Mouse (Mus musculus) kidney, adult 11 months (tissue): ENCODE results near the gene Cryaa.

Experiments
- DNase-seq: peaks from one replicate; pipeline ENCODE4 v3.0.0; 2022

Gene Cryaa

GRCm38 (mm10) chr17:31660661-31661250 lies 16.9 kb upstream of the Cryaa start:
- DNase-seq: peak; percentile 50

DNA sequence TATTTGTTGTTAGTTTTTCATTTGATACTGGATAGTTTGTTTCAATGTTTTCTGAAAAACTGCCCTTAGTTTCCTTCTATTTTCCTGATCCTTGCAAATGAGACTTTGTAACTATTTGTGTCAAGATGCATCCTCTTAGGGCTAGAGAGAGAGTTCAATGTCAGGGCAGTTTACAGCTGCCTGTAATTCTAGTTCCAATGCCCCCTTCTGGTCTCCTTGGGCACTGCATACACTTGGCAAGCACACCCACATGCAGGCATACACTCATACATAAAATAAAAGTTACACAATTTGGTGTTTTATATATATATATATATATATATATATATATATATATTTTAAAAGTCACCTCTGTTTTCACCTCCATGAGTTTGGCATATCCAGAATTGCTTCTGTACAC lies 14.8 kb upstream of the Cryaa start:
- DNase-seq: no peak

GRCm38 (mm10) chr17:31664760-31665159 lies 12.8 kb upstream of the Cryaa start:
- peak; percentile 86 for DNase-seq

- DNase-seq: no peak
Measured at GRCm38 (mm10) chr17:31668306-31668705, 9.3 kb upstream of the Cryaa start.

DNA sequence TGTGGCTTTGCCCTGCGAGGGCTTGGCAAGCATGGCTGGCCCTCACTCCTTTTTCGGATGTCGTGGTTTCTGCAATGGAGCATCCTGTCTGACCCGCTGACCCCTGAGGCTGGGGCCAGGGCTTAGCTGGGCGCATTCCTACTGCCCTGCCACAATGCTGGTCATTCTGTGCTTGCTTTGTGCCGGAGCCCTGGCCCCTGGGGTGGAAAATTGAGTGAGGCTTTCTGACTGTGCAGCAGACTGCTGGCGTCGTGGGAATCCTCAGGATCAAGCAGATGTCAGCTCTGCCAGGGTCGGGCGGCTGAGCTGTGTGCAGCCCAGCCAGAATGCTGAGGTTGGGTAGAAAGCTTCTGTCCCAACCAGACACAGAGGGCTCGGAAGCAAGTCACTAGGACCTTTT lies 7.4 kb upstream of the Cryaa start:
- no peak for DNase-seq

GRCm38 (mm10) chr17:31671698-31672097 lies 5.9 kb upstream of the Cryaa start:
- no peak for DNase-seq

DNA sequence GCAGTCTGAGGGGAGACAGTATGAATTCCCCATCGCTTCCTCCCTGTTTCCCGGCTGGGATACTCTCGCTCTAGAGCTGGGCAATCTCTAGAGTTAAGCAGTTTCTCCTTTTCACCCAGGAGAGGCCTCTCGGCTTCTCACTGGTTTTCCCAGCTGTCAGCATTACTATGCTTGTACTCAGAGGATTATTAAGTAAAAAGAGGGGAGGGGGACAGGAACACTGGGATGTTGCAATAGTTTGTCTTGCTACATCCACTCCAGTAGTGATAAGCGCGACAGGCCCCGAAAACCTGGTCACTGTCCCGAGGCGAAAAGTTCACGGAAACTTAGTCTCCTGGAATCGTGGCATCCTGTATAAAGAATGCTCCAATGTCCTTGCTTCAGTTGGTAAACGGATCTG lies 5.3 kb upstream of the Cryaa start:
- DNase-seq: no peak

DNA sequence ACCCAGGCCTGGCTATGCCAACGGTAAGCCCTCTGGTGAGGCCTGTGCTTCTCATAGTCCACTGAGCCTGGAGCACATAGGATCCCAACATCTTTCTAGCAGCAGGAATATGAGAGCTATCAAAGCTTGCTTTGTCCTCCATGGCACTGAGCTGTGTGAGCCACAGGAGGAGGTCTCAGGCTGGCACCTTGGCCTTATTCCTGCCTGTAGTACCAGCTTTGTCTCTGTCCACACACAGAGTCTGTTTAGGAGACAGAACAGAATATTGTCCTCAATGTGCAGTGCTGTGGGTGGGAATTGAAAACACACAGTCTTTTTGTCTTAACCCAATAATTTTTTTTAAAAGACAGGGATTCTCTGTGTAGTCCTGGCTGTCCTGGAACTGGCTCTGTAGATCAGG lies 3.2 kb upstream of the Cryaa start:
- no peak for DNase-seq

GRCm38 (mm10) chr17:31680450-31680849 lies 2.8 kb downstream of the Cryaa start:
- DNase-seq: no peak

DNA sequence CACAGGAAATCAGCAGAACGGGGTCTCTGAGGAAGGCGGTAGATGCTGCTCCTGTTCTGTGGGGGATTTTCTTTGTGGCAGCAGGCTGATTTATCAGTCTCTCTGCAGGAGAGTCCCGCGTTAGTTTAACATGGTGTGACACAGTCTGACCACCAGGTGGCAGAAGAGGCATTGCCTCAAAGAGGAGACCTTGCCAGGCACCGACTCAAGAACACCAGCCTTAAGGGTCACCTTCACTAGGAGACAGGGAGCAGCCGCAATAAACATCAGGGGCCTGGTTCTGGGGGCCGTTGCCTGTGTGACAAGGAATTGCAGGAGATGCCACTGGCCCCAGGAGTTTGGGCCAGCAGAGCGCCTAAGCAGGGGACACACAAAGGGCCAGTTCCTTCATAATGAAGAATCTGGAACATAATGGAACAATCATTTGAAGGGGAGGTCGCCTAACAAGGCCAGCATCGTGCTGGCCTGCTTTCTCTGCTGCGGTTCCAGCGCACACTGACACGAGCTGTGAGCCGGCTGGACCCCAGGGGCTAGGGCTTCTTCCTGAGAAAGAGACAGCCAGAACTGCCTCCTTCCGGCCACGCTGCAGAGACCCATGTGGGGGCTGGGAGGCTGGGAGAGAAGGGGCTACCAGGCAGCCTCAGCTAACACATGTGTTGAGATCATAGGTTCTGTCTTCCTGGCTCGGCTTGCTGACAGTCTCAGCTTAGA lies 8.1 kb downstream of the Cryaa start:
- DNase-seq: peak; percentile 84

GRCm38 (mm10) chr17:31686225-31686564 lies 8.6 kb downstream of the Cryaa start:
- peak; percentile 40 for DNase-seq

GRCm38 (mm10) chr17:31688112-31688511 lies 10.5 kb downstream of the Cryaa start:
- DNase-seq: peak; percentile 75

DNA sequence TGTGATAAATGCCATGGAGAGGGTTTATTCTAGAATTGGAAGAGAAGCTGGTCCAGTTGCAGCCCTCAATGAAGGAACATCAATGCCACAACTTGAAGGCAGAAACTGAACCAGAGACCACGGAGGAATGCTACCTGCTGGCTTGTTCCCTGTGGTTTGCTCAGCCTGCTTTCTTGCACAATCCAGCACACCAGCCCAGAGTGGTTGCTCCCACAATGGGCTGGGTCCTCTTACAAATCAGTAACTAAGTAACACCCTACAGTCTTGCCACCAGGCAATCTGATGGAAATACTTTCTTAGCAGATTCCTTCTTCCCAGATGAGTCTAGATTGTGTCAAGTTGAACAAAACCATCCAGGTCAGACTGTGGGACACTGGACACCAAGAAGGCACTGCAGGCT lies 12.0 kb downstream of the Cryaa start:
- DNase-seq: peak; percentile 39

DNA sequence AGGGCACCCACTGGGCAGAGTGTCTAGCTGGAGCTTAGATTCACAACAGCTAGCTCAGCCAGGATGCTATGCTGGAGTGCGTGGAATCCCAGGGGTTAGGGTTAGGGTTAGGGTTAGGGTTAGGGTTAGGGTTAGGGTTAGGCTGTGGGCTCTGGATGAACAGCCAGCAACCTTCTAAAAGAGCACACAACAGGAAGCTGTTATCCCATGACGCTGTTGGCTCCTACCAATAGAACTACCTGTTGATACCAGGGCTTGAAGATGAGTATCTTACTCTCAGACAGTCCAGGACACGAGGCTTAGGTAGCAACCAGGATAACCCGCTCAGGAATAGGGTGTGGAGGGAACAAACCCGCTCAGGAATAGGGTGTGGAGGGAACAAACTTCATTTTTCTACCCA lies 15.3 kb downstream of the Cryaa start:
- DNase-seq: no peak

GRCm38 (mm10) chr17:31693330-31694022 lies 15.9 kb downstream of the Cryaa start:
- DNase-seq: peak; percentile 62

DNA sequence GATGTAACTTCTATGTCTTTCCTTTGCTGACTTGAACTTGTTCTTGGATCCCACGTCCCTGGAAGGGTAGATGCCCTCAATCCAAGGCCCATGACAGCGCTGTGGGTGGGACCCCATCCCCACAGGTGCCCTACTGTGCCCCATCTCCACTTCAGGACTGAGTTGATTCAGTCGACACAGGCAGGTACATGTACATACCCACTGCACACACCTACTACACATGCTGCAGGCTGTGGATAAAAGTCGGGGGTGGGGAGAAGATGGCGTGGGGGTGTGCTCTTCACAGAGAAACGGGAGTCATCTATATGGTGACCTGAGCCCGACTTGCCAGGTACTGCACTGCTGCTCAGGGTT lies 16.4 kb downstream of the Cryaa start:
- DNase-seq: no peak

DNA sequence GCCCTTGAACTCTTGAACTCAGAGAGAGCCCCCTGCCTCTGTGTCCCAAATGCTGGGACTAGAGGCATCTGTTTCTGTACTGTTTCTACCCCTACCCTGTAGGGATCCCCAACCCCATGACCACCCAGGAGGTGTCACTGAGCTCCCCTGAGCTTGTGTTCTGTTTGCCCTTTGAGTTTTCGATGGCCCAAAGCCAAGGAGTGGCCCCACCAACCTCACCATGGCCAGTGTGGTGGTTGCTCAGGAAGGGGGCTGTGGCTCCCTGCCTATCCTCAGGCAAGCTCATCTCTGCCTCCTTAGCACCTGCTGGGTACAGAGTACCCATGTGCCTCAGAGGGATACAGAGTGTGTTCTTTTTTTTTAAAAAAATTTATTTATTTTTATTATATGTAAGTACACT lies 17.3 kb downstream of the Cryaa start:
- DNase-seq: no peak

- peak; percentile 79 for DNase-seq
Measured at GRCm38 (mm10) chr17:31695356-31695755, 17.7 kb downstream of the Cryaa start.

DNA sequence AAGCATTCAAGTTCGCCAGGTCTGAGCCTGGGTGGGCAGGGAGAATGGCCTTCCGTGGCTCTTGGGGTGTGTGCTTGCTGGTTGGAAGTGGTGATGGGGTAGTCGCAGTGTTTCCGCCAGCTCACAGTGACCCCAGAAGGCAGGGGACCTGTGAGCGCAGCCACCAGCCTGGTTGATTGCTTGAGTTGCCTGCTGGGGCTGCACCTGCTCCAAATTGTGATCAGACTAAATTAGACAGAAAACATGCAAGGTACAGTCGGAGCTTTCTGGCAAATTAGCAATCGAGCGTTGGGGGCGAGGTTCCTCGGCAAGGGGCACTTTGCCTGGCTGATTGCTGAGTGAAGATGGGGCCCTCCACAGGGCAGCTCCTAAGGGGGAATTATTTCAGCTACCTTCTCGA lies 20.7 kb downstream of the Cryaa start:
- DNase-seq: no peak

DNA sequence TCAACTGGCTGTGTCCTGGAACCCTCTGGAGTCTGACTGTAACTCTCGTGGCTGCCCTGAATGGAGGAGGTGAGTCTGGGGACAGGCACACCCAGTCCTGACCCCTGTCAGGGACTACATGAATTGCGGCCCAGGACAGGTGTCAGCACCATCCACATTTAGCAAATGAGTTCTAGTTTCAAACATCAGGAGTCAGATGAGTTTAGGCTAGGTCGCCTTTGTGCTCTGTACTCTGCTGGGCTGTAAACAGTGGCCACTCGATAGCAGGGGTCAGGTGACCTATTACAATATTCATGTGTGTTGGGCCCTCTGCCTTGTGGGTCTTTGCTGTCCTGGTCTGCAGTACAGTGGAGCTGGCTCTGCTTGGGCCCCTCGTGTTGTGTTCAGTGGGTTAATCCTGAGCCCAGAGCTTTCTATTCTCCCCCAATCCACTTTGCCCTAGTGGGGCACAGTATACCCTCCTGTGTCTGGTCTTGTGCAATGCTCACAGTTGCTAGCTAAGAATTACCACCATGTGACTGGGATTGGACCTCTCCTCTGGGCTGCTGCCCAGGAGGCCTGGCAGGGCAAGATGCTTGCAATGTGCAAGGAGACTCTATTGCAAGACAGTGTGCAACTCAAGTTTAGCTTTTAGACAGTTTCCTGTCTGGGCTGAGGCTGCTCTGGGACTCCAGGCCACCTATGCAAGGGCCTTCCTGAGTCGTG lies 25.8 kb downstream of the Cryaa start:
- peak; percentile 67 for DNase-seq

DNA sequence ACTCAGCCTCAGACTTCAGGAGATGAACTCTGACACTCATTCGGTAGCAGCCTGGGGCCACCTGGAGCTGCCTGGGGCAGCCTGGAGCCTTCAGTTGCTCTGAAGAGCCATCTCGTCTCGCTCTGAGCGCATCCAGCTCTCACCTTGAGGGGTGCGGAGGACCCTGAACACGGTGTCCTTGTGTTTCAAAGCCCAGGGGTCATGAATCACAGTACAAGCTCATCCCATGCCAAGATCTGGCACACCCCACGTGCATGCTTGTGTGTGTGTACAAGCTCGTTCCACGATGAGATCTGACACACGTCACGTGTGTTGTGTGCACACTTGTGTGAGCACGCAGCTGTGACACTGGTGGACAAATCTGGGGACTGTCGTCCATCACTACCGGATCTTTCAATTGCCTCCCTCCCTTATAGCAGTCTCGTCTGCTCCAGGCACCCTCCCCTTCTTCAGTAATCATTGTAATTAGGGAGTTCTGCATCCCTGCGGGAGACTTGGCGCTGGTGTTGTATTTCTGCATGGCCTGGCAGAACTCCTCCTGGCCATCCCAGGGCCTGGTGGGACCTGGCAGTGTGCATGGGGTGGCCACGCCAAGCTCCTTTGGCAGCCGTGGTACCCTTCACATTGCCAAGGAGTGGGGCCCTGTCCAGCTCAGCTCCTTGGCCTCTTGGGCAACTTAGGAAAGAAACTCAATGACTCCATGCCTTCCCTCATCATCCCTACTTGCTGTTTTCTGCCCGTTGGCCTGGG lies 27.8 kb downstream of the Cryaa start:
- no peak for DNase-seq

DNA sequence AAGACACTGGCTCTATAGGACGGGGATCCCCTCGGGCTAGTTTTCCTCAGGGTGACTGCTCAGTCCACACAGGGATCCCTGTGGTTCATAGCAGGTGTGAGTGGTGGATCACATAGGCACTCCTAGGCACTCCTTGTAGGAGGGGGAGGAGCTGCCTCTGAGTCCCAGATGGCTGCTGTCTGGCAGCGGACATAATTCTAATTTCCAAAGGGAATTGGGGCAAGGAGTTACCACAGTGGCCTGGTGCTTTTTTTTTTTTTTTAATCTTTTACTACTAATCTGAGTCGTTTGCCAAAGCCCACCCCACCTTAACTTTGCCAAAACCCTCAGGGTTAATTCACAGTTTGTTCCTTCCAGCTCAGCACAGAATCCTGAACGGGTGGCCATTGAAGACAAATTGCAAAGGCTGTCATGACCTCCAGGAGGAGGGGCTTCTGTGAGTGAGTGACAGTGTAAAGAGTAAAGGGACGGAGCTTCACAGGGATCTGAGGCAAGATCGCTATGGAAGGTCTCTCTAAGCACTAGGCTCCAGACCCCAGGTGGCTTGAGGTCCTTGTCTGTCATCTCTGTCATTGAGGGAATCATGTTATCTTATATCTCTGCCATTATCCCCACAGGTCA lies 31.6 kb downstream of the Cryaa start:
- DNase-seq: no peak

DNA sequence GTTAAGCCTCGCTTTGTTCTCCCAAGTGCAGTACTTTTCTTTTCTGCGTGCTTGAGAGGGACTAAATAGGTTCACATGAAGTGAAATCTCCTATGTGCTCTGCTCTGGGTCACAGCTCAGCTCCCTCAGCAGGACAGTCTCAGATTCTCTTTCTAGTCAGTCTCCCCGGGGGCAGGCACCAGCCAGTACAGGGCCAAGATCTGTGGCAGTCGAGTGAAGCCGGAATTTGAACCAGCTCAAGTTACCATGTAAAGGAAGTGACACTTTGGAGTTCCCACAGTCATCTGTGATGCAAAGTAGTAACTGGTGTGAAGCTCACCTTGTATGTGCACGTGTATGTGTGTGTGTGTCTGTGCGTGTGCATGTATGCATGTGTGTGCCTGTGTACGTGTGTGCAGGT lies 32.8 kb downstream of the Cryaa start:
- no peak for DNase-seq
